Mouse (Mus musculus) liver, embryonic 16.5 days (tissue): Measurements from ENCODE around the gene Bola1. TPM values are rescaled to one million over a fixed set of nuclear protein-coding genes. Genes with fewer than 3 reads are reported as not detected.
"Not testable (repeated sequence)": the region's sequence is repeated elsewhere in the genome, so short reads cannot be mapped to it uniquely, and the experiment has no call there.

ENCODE experiments used
- ATAC-seq: fragments of 200-750 bp; cut with Nextera tagmentation; 2 replicates; pipeline ENCODE4 v1.8.0; 2017; ENCODE audit warnings: low read depth, mild to moderate bottlenecking, moderate number of reproducible peaks, moderate library complexity
- H3K27ac ChIP-seq: fragments of 300-500 bp; sonication (generic); 2 replicates; pipeline ENCODE4 v1.5.1; 2014; ENCODE audit warnings: mild to moderate bottlenecking, low read length
- H3K27me3 ChIP-seq: fragments of 300-500 bp; sonication (generic); 2 replicates; pipeline ENCODE4 v1.6.1; 2014; ENCODE audit warnings: low read depth, low read length, mixed read lengths; ENCODE audit not compliant: control insufficient read depth, insufficient read depth
- H3K36me3 ChIP-seq: fragments of 300-500 bp; sonication (generic); 2 replicates; pipeline ENCODE4 v1.6.1; 2014; ENCODE audit warnings: mild to moderate bottlenecking; ENCODE audit not compliant: control insufficient read depth, insufficient read depth
- H3K4me1 ChIP-seq: fragments of 300-500 bp; sonication (generic); 2 replicates; pipeline ENCODE4 v1.6.1; 2014; ENCODE audit warnings: low read depth, low read length, mixed read lengths; ENCODE audit not compliant: control insufficient read depth
- H3K4me2 ChIP-seq: fragments of 300-500 bp; sonication (generic); 2 replicates; pipeline ENCODE4 v1.6.1; 2014; ENCODE audit warnings: low read depth, low read length, mixed read lengths
- H3K4me3 ChIP-seq: fragments of 300-500 bp; sonication (generic); 2 replicates; pipeline ENCODE4 v1.5.1; 2014; ENCODE audit warnings: low read depth, mild to moderate bottlenecking, low read length
- H3K9ac ChIP-seq: fragments of 300-500 bp; sonication (generic); 2 replicates; pipeline ENCODE4 v1.6.1; 2014; ENCODE audit warnings: low read depth, low read length
- H3K9me3 ChIP-seq: fragments of 300-500 bp; sonication (generic); replicated peaks from 2 replicates; pipeline ENCODE4 v1.6.1; 2016; ENCODE audit warnings: low read length; ENCODE audit not compliant: control insufficient read depth
- WGBS: fragments of 180-500 bp; shearing (Covaris S2); extraction: QIAGEN DNeasy Blood & Tissue Kit; methylation state at CpG from one replicate; pipeline ENCODE4 v1.1.7; 2014; ENCODE audit not compliant: insufficient replicate concordance; 5-methylcytosine and 5-hydroxymethylcytosine counted together
- polyA plus RNA-seq: library from polyadenylated mRNA; unstranded; fragments of >200 nt; fragmentation: Nextera tagmentation; extraction: Ambion mirVana; gene quantifications from 2 replicates; pipeline ENCODE4 v1.2.1, GENCODE M21; 2015

Bola1 gene
- polyA plus RNA-seq, 1 experiment from 2014 or later = 29.4 TPM

GRCm38 (mm10) chr3:96178902-96179301 is 40.6 kb downstream of the Bola1 start:
- Histone ChIP-seq H3K4me3 (no peak overlapping the region), H3K4me2 (no peak overlapping the region), H3K27me3 (peaks cover 8% of the 10 kb centered on the region), H3K4me1 (peaks cover 1% of the 10 kb centered on the region; the same call in 1 of the 2 replicates), H3K27ac (no peak overlapping the region), H3K9me3 (no peaks in the 10 kb centered on the region), H3K36me3 (peaks cover 29% of the 10 kb centered on the region), H3K9ac (no peak overlapping the region)
- WGBS = 62% methylated on average over 2 of the region's 2 CpGs
- no peak for ATAC-seq

GRCm38 (mm10) chr3:96178427-96178826 is 41.1 kb downstream of the Bola1 start:
- H3K27ac ChIP-seq = no peak overlapping the region
- no peak overlapping the region for H3K4me3 ChIP-seq
- no peak for ATAC-seq
- peaks cover 29% of the 10 kb centered on the region for H3K36me3 ChIP-seq
- H3K4me2 ChIP-seq = no peak overlapping the region
- no peaks in the 10 kb centered on the region for H3K9me3 ChIP-seq
- H3K9ac ChIP-seq = no peak overlapping the region
- H3K4me1 ChIP-seq = peaks cover 2% of the 10 kb centered on the region; the same call in 1 of the 2 replicates
- WGBS = 80% methylated on average over 4 of the region's 4 CpGs
- H3K27me3 ChIP-seq = peaks cover 8% of the 10 kb centered on the region

- Histone ChIP-seq H3K27ac (no peak overlapping the region), H3K27me3 (no peaks in the 10 kb centered on the region), H3K9ac (no peak overlapping the region), H3K9me3 (no peaks in the 10 kb centered on the region), H3K4me1 (peaks cover 15% of the 10 kb centered on the region), H3K4me3 (no peak overlapping the region), H3K4me2 (no peak overlapping the region), H3K36me3 (peaks cover 29% of the 10 kb centered on the region)
- ATAC-seq = no peak
- WGBS = 89% methylated on average over 6 of the region's 6 CpGs
These were observed 44.3 kb downstream of the Bola1 start for GRCm38 (mm10) chr3:96175251-96175650.

- not testable (repeated sequence) for H3K27me3 ChIP-seq, H3K9ac ChIP-seq, H3K4me2 ChIP-seq, H3K9me3 ChIP-seq, H3K4me3 ChIP-seq, H3K27ac ChIP-seq, ATAC-seq
- peaks cover 29% of the 10 kb centered on the region for H3K36me3 ChIP-seq
- H3K4me1 ChIP-seq = peaks cover 15% of the 10 kb centered on the region
- 88% methylated on average over 4 of the region's 4 CpGs for WGBS
These were observed 45.5 kb downstream of the Bola1 start for GRCm38 (mm10) chr3:96174042-96174441.

GRCm38 (mm10) chr3:96173185-96173584 is 46.3 kb downstream of the Bola1 start:
- WGBS = 21% methylated on average over 7 of the region's 7 CpGs
- no peaks in the 10 kb centered on the region for H3K9me3 ChIP-seq
- peak overlapping the region; percentile 93 for H3K4me3 ChIP-seq
- no peak for ATAC-seq
- H3K27me3 ChIP-seq = no peaks in the 10 kb centered on the region
- peak overlapping the region; percentile 97; the same call in 1 of the 2 replicates for H3K27ac ChIP-seq
- H3K4me1 ChIP-seq = peaks cover 15% of the 10 kb centered on the region
- H3K9ac ChIP-seq = peak overlapping the region; percentile 89
- H3K36me3 ChIP-seq = peaks cover 29% of the 10 kb centered on the region
- H3K4me2 ChIP-seq = peak overlapping the region; percentile 86

- no peaks in the 10 kb centered on the region for H3K27me3 ChIP-seq
- peak within 1 kb of the TSS; percentile 86 for H3K4me2 ChIP-seq
These were observed 47.0 kb downstream of the Bola1 start, which contains the start of gene Sf3b4 for GRCm38 (mm10) chr3:96172197-96173178. Gene Sf3b4, plus strand, starts transcription at chr3:96172332.

GRCm38 (mm10) chr3:96171583-96172196 is 47.8 kb downstream of the Bola1 start:
- Histone ChIP-seq H3K27ac (peak overlapping the region; percentile 97), H3K4me1 (peaks cover 15% of the 10 kb centered on the region), H3K9me3 (no peaks in the 10 kb centered on the region), H3K27me3 (no peaks in the 10 kb centered on the region), H3K4me2 (peak overlapping the region; percentile 86), H3K4me3 (peak overlapping the region; percentile 93), H3K9ac (peak overlapping the region; percentile 89), H3K36me3 (peaks cover 24% of the 10 kb centered on the region)
- peak; percentile 7; the same call in 1 of the 2 replicates for ATAC-seq
- 15% methylated on average over 18 of the region's 18 CpGs for WGBS

More at GRCm38 (mm10) chr3:96172197-96173178, 47.0 kb downstream of the Bola1 start, which contains the start of gene Sf3b4:
- H3K27ac ChIP-seq = peak within 1 kb of the TSS; percentile 97
- ATAC-seq = peak; percentile 95
- peaks cover 15% of the 10 kb centered on the region for H3K4me1 ChIP-seq
- peak within 1 kb of the TSS; percentile 93 for H3K4me3 ChIP-seq
- peak within 1 kb of the TSS; percentile 89 for H3K9ac ChIP-seq
- H3K9me3 ChIP-seq = no peaks in the 10 kb centered on the region
- peaks cover 28% of the 10 kb centered on the region for H3K36me3 ChIP-seq
- WGBS = under 1% methylated on average over 57 of the region's 58 CpGs

- ATAC-seq = no peak
- no peaks in the 10 kb centered on the region for H3K9me3 ChIP-seq
- peaks cover 18% of the 10 kb centered on the region for H3K36me3 ChIP-seq
- 36% methylated on average over 10 of the region's 10 CpGs for WGBS
- H3K27ac ChIP-seq = peak overlapping the region; percentile 97
- peak overlapping the region; percentile 89 for H3K9ac ChIP-seq
- no peaks in the 10 kb centered on the region for H3K27me3 ChIP-seq
- peak overlapping the region; percentile 86 for H3K4me2 ChIP-seq
- H3K4me3 ChIP-seq = peak overlapping the region; percentile 93
- H3K4me1 ChIP-seq = peaks cover 15% of the 10 kb centered on the region
These were observed 48.4 kb downstream of the Bola1 start for GRCm38 (mm10) chr3:96170976-96171545.
